Mouse (Mus musculus): ENCODE results near the gene Pigq.

The Pigq gene

DNA sequence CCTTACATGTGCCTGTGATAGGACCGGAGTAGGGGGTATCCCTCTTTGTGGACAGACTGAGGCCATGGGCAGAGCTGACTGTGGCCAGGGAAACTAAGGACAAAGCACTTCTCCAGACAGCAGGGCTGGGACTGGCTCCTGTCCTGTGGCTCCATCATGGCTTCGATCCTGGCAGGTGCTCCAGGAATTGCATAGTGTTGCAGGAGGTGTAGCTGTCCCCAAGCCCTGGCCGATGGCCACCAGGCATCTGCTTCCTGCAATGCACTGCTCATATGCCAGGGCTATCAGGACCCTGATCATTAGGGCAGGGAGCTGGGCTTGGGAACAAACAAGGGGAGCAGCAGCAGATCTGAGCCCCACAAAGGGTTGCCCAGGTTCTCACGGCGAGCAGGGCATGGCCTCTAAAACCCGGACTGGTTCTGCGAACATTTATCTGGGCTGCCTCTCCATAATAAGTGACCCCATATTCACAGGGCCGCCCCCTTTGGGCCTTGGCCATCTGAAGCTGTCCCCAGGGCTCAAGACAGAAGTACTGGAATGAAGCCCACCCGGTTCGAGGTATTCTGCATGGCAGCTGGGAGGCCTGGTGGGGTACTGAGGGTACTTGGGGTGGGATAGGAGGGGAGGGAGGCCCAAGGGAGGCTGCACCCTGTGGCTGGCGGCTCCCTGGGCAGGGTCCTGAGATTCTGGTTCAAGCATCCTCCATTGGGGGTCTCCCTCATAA lies 14.2 kb upstream of the Pigq start:
- no peak for DNase-seq (ENCODE audit: low read depth, low spot score)

DNA sequence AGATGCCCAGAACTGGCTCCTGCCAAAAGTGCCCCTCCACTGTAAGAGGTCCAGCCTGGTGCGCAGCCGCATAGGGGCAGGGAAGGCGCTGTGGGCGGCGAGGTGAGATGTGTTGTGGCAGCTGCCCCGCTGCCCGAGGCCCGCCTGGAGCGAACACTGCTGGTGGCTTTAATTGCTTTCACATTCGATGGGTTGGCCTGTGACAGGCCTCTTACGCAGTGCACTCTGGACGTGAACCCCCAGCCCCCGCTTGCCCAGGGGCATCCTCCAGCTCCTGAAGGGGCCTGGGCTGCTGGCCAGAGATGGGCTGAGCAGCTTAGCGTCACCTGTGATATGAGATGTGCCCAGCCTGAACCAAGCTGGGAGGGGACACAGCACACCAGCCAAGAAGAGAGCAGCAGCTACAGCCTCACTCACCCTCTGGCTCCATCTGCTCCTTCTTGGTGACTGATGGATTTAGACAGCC lies 12.9 kb upstream of the Pigq start:
- no peak for DNase-seq (ENCODE audit: low read depth, low spot score)

DNA sequence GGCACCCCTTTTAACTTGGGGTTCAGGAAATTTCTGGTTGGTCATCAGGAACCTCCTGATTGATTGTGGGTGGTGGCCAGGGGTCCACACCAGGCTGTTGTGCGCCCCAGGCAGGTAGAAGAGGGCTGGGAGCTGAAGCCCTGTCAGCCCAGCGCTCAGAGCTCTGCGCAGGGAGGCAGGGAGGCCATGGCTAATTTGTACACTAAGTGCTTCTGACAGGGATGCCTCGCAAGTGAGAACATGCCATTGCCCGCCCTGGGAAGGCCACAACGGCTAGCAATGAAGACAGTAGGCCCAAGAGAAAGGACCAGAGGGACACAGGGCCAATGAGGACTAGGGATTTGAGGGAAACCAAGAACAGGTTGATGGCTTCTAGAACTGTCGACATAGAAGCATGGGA lies 11.9 kb upstream of the Pigq start:
- DNase-seq (ENCODE audit: low read depth, low spot score): no peak

DNA sequence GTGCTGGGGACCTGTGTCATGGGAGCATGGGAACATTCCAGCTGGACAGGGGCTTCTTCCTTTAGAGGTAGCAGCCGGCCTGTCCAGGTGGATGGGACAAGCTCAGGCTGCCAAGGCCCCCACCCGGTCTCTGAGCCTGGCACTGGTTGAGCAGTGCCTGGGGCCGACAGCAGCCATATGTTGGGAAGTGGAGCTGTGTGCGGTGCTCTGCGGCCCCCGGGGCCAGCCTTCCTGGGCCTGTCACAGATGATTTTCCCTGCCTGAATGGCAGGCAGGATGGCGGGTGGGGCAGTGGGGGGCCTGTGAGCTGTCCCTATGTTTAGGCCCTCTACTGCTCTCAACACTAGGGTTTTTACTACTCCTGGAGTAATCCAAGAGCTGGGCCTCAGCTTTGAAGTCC lies 11.5 kb upstream of the Pigq start:
- DNase-seq (ENCODE audit: low read depth, low spot score): no peak

DNA sequence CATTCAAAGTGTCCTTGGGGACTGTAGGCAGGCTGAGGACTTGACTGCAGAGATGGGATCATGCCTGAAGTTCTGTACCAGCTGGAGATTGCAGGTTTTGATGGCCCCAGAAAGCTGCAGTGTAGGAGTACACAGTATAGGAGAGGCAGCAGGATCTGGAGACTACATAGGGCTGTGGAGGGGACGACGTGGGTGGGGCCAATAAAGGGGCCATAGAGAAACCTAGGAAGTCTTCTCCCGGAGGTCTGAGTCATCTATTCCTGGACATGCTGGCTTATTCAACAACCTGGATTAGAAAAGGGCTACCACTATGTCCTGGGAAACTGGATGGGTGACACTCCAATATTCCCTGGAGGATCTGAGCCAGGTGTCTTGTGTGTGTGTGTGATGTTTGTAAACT lies 11.0 kb upstream of the Pigq start:
- no peak for DNase-seq (ENCODE audit: low read depth, low spot score)

DNA sequence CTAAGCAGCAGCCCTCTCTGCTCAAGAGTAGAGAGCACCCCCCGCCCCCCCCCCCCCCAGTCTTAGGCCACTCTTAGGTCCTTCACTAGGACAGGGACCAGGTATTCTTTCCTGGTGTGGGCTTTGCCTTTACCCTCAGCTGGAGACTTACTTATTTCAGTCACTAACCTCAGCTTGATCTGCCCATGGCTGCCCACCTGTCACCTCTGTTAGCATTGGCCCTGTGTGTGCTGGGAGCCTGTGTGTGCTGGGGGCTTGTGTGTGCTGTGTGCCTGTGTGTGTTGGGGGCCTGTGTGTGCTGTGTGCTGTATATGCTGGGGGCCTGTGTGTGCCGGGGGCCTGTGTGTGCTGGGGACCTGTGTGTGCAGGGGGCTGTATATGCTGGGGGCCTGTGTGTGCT lies 9.9 kb upstream of the Pigq start:
- DNase-seq (ENCODE audit: low read depth, low spot score): no peak

DNA sequence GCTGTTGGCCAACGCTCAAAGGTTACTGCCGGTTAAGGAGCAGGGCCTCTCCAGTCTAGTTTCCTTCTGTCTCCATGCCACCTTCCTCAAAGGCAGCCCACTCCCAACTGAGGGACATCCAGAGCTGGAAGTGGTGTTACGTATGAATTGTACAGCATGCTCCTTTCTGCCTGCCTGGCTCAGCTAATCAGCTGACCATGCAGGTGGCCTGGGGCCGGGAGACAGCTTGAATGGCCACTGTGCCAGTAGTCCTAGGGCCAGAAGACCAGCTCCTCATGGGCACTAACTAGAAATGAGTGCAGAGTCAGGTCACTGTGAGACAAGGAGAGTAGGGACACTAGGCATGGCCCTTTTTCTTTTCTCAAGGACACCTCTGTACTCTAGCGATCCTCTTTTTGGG lies 8.4 kb upstream of the Pigq start:
- no peak for DNase-seq (ENCODE audit: low read depth, low spot score)

DNA sequence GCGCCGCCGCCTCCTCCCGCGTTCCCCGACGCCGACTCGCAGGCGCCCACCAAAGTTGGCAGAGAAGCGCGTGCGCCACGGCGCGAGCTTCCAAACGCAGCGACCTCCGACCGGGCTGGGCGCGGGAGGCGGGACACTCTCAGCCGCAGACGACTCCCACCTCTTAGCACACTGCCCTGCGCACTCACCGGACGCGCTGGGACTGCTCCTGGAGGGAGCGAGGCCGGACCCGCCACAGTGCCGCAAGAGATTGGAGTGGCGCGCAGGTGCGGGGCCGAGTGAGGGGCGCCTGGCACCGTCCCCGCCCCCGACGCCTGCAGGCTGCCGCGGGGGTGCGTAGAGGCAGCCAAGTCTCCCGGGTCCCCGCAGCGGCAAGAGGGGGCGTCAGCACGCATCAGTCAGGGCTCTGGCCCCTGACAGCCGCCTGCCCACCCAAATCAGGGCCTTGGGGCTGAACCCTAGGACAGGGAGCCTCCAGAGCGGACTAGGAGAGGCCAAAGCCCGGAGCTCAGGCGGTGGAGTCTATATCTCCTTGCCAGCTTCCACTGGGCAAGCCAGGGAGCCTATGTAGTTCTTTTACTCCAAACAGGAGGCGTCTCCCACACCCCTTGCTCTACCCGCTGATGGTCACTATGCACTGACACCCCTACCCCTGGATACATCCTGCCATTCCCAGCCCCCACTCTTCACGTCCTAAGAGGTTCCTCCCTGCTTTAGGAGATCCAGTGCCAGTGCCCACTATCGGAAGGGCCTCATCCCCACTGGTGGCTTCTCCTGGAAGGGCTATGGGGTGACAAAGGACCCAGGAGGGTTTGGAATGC lies 7.3 kb upstream of the Pigq start, which contains the start of gene A930017K11Rik:
A930017K11Rik (minus strand) TSS at position 763 of the 821 bp plus-strand sequence.
- peak; percentile 74 for DNase-seq (ENCODE audit: low read depth, low spot score)

DNA sequence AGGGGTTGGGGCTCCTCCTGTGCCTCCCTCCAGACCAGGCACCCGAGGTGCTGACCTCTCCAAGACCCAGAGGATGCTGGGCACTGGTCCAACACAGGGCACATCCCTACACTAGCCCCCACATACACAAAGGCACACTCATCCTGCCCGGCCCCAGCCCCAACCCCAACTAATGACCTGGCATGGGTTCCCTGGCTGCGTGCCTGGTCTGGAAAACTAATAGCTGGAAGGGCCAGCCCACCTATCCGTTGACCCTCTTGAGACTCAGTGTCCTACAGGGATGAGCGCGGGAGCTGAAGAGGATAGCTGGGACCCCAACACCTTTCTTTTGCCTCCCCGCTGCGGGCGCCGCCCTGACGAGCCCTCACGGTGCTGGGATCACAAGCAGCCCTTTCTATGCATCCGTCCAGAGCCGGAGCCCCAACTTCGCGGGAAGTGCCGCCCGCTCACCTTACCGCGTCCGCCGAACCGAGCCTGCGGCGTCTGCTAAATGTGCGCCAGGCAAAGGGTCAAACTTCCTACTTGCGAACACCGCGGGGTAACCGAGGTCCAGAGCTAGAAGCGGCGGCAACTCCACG lies 6.6 kb upstream of the Pigq start:
- DNase-seq (ENCODE audit: low read depth, low spot score): no peak

DNA sequence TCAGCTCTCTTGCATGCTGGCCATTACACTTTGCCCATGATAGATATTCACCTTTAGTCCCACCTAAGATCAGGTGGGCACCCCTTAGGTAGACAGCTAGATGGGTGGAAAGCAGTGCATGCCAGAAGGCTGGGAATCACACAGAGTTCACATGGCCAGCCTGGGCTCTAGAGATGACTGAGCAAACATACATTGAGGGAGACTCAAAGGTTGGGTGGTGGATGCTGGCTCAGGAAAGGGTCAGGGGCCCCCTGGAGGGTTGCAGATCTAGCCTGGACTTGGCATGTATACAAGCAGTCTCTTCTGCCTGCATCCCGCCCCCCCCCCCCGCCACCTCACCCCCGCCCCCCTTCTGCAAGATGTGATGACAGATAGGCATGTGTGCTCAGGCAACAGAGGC lies 6.0 kb upstream of the Pigq start:
- DNase-seq (ENCODE audit: low read depth, low spot score): no peak

DNA sequence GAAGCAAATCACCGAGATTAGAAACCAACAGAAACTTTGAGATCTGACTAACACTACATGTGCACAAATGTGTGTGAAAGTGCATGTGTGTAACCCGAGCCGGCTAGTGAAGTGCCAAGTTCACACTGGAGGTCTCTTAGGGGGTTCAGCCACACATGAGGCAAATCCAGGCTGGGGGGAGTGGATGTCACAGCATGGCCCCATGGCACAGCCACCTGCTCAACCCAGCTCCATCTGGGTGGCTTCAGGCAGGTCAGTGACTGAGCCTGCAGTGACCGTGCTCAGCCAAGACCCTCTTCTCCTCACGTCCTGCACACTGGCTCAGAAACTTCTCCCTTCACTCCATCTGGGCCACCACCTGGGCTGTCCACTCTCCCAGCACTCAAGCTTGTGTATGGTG lies 5.2 kb upstream of the Pigq start:
- no peak for DNase-seq (ENCODE audit: low read depth, low spot score)

DNA sequence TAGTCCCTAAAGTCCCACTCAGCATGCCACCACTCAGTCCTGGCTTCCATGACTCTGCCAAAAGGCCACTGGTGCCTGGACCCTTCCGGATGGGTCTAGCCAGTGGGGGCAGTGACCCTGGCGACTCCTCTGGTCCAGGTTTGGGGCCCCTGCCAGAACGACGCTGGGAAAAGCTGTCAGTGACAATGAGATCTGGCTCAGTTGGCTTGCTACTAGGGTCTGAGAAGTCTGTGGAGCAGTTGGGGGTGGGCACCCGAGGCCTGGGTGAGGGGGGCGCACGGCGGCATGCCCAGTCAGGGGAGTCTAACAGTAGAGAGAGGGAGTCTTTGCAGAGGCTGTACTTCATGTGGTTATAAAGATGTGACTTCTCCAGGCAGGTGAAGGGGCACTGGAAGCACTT lies 3.3 kb upstream of the Pigq start:
- no peak for DNase-seq (ENCODE audit: low read depth, low spot score)

DNA sequence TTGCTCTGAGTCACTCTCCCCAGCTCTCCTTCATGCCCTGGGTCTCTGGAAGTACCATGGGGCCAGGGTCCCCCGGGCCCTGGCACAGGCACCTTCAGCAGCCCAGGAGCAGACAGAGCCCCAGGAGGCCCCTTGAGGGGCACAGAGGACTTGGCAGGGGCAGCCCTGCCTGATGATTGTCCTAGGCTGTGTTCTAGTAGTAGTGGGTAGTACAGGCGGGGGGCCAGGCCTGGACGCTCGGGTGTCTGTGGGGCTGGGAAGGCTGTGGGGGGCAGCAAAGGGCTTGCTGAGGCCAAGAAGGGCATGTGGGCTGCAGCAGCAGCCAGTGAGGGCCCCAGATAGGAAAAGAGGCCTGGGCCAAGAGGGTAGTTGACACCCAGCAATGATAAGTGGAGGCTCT lies 2.8 kb upstream of the Pigq start:
- no peak for DNase-seq (ENCODE audit: low read depth, low spot score)

DNA sequence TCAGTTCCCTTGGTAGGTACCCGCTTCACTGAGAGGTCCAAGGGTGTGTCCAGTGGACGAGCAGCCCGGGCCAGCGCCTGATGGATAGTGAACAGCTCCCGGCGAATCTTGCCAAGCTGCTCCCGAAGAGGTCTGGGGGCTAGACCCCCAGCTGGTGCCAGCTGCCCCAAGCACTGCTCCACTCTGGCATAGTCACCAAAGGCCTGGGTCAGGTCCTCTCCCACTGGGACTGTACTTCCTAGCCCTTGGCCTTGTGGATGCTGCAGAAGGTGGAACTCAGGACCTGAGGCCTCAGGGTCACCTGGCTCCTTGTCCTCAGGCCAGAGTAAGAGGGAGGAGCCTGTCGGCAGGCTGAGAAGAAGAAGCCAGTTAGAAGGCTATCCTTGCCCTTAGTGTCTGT lies 2.2 kb upstream of the Pigq start:
- DNase-seq (ENCODE audit: low read depth, low spot score): no peak

DNA sequence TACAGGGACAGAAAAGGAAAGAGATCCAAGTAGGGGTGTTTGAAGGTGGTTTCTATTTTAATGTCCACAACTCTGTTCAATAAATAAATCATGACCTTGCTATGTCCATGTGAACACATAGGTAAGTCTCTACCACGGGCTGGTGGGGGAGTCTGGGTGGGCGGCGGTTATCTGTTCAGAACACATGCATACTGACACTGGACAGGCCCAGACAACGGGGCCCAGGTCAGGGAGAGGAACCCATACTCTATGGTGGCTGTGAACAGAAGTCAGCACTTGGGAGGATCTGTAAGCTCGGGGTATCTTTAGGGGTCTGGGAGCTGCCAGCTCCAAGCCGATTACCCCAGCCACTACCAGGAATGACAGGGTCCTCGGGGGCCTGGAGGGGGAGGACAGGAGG lies 1.6 kb upstream of the Pigq start:
- no peak for DNase-seq (ENCODE audit: low read depth, low spot score)

DNA sequence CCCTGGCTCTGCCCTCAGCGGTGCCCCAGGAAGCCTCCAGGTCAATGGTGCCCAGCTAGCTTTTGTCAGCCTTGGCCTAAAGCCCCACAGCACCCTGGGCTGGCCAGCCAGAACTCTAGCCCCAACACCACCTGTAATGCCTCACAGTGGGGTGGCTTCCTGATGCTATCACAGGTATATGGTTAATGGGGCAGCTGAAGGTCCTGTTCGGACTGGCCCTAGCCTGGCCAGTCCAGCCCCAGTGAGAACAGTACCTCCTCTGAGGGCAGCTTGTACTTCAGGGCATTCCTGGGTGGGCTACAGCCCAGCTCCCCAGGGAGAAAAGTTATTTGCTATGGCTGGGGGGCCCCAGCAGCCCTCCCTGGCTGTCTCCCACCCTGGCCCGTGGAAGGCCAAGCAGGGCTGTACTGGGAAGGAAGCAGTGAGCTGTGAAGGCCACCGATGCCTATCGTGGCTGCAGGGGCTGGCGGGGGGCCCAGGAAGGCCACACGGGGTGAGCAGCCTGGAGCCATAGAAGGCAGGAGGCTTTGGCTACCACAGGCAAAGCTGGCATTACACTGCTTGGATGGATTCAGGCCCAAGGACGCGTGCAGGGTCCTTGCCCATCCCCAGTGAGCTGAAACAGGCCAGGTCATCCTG lies 900 bp upstream of the Pigq start:
- no peak for DNase-seq (ENCODE audit: low read depth, low spot score)

DNA sequence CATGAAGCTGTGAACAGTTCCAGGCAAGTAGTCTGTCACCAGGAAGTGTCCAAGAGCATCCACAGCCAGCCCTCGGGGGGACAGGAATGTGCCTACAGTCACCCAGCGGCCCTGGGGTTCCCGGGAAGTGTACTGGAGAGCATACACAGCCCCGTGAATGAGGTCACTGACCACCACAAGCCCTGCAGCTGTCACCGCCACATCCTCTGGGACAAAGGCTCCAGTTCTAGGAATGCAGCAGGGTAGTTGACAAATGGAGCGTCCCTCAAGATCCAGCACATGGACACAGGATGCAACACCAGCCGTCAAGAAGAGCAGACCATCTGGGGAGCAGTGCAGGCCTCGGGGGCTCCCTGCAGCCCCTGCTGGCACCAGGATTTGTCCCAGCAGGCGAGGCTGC lies 967 bp downstream of the Pigq start:
- DNase-seq (ENCODE audit: low read depth, low spot score): no peak

DNA sequence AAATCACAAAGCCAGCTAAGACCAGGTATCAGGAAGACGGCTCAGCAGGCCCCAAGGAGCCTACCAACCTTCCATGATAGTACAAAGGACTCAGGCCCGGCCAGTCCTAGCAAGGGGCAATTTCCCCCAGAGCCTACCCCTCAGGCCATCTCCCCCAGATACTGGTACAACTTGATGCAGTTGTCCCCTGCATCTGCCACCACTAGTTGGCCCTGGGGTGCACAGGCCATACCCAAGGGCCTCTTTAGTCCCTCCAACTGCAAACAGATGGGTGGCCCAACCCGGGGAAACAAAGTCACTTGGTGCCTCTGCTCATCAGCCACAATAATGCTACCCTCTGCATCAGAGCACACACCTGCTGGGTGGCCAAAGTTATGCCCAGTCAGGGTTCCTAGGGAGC lies 1.5 kb downstream of the Pigq start:
- DNase-seq (ENCODE audit: low read depth, low spot score): no peak

DNA sequence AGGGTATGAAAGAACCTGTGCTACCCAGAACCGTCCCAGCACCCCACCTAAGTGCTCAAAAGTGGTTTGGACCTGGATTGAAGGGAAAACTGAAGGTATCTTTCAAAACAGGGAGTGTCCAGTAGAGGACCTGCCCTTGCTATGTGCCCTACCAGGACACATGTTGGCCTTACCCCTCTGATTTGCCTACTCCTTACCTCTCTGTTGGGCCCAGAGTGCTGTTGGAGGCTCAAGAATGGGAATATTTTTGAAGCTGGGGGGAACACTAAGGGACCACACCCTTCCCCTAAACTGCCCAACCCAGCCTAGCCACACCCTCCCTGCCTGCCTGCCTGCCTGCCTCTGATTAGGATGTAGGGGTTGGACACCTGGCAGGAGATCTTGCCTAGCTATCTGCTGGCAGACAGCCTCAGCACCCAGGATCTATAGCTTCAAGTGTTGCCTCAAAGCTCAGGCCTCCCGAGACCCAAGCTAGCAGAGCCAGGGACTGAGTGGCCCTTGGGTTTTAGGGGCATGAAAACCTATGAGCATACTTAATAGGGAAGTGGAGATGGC lies 2.1 kb downstream of the Pigq start:
- DNase-seq (ENCODE audit: low read depth, low spot score): no peak

DNA sequence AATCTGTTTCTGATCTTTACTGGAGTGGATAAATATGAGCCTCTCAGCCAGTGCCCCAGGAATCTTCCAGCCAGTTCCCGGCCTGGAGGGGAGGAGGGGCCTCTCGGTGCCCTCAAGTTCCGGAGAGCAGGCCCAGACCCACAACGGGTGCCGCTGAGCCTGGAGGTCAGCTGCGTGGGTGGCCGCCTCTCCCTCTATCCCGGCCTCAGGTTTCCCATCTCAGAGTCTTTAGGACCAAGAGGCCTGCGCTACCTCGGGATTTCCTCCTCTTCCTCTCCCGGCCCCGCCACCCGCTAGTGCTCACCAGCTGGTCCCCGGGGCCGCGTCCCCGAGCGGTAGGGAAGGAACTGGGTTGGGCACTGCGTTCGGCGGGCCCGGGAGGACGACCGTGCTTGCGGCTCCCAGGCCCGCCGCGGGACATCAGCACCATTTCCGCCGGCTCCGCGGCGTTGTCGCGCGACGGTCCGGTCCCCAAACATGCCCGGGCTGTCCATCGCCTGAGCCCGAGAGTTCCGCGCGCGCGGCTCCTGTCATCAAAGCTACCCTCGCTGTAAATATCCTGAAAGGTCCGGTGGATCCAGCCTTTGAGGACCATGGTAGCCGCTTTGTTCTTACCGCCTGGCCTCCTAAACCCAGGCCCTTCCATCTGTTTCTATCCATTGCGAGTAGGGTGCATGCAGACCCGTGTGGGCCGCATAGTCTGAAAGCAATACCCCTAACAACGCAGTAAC lies 3.1 kb downstream of the Pigq start:
- DNase-seq (ENCODE audit: low read depth, low spot score): peak; percentile 82

DNA sequence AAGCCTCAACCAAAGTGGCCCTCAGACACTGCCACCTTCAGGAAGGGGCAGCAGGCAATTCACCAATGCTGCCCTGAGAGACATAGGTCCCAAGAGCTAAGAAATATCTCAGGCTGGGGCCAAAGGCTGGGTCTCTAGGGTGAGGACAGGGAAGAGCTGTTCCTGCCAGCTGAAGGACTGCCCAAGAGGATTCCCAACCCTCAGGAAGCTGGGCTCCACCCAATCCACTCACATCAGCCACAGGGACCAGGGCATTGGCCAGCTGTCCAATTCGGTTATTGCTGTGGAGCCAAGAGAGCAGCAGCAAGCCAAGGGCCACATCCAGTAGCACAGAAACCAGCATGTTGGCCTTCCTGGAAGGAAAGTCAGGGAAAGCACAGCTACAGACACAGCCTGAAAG lies 10.2 kb downstream of the Pigq start:
- no peak for DNase-seq (ENCODE audit: low read depth, low spot score)

Data from ZHBTc4 (cell line).